Mouse (Mus musculus): Measurements from ENCODE around the gene Rmdn3.

Rmdn3 gene

GRCm38 (mm10) chr2:119156681-119157572 is at the start of gene Rmdn3:
Gene Rmdn3, minus strand, starts transcription at chr2:119157034.
- peak; percentile 93 to 95 for DNase-seq

GRCm38 (mm10) chr2:119203871-119204460 is 47.1 kb upstream of the Rmdn3 start:
- DNase-seq = no peak

- peak; percentile 32 to 39 for DNase-seq
These were observed 46.1 kb upstream of the Rmdn3 start for GRCm38 (mm10) chr2:119202914-119203453.

GRCm38 (mm10) chr2:119198934-119199333 is 42.1 kb upstream of the Rmdn3 start:
- DNase-seq = no peak

GRCm38 (mm10) chr2:119198049-119198448 is 41.2 kb upstream of the Rmdn3 start:
- no peak for DNase-seq

- DNase-seq = no peak
These were observed 40.7 kb upstream of the Rmdn3 start for GRCm38 (mm10) chr2:119197493-119197892.

- peak; percentile 20 to 38 for DNase-seq
These were observed 39.7 kb upstream of the Rmdn3 start for GRCm38 (mm10) chr2:119196316-119197108.

GRCm38 (mm10) chr2:119194140-119194539 is 37.3 kb upstream of the Rmdn3 start:
- DNase-seq = no peak

- DNase-seq = no peak
These were observed 34.1 kb upstream of the Rmdn3 start for GRCm38 (mm10) chr2:119190969-119191368.

- DNase-seq = peak; percentile 79 to 84
These were observed 32.3 kb upstream of the Rmdn3 start for GRCm38 (mm10) chr2:119189029-119189710.

- no peak for DNase-seq
These were observed 26.1 kb upstream of the Rmdn3 start for GRCm38 (mm10) chr2:119182914-119183313.

- no peak for DNase-seq
These were observed 20.6 kb upstream of the Rmdn3 start for GRCm38 (mm10) chr2:119177384-119177939.

- DNase-seq = no peak
These were observed 19.9 kb upstream of the Rmdn3 start for GRCm38 (mm10) chr2:119176761-119177160.

GRCm38 (mm10) chr2:119175614-119176013 is 18.8 kb upstream of the Rmdn3 start:
- DNase-seq = no peak

GRCm38 (mm10) chr2:119174866-119175265 is 18.0 kb upstream of the Rmdn3 start:
- DNase-seq = no peak

GRCm38 (mm10) chr2:119173991-119174651 is 17.3 kb upstream of the Rmdn3 start, which contains the start of gene Gm14137:
Gene Gm14137, plus strand, starts transcription at chr2:119174509.
- no peak for DNase-seq

- DNase-seq = peak; percentile 59 to 71
These were observed 16.2 kb upstream of the Rmdn3 start for GRCm38 (mm10) chr2:119172862-119173576.

GRCm38 (mm10) chr2:119172446-119172845 is 15.6 kb upstream of the Rmdn3 start:
- no peak for DNase-seq

GRCm38 (mm10) chr2:119171574-119171973 is 14.7 kb upstream of the Rmdn3 start:
- DNase-seq = no peak

GRCm38 (mm10) chr2:119170282-119170681 is 13.4 kb upstream of the Rmdn3 start:
- no peak for DNase-seq

- DNase-seq = no peak
These were observed 11.0 kb upstream of the Rmdn3 start for GRCm38 (mm10) chr2:119167866-119168256.
